Mouse (Mus musculus): ENCODE measurements around the gene Myh11. TPM values are rescaled to one million over a fixed set of nuclear protein-coding genes. Genes with fewer than 3 reads are reported as not detected.

Myh11 gene
- polyA plus RNA-seq, 1 experiment from 2014 or later = 245 TPM

GRCm38 (mm10) chr16:14178041-14178440 is 113.1 kb downstream of the Myh11 start:
- Histone ChIP-seq H3K4me2 (replicated peaks; ENCODE audit: low read depth) (no peak overlapping the region), H3K4me3 (ENCODE audit: low read depth, low read length) (no peak overlapping the region), H3K9me3 (ENCODE audit: control insufficient read depth, low read length) (no peaks in the 10 kb centered on the region), H3K36me3 (ENCODE audit: control insufficient read depth, insufficient read depth, low read length) (peaks cover 22% of the 10 kb centered on the region), H3K27me3 (ENCODE audit: control insufficient read depth, insufficient read depth, low read length) (no peaks in the 10 kb centered on the region), H3K27ac (replicated peaks) (no peak overlapping the region), H3K4me1 (replicated peaks; ENCODE audit: control insufficient read depth, insufficient read depth) (no peaks in the 10 kb centered on the region), H3K9ac (ENCODE audit: low read length) (no peak overlapping the region)
- ATAC-seq (ENCODE audit: low FRiP score, low TSS enrichment) (no peak; the same call in 1 of the 2 replicates), DNase-seq (ENCODE audit: low spot score) (no peak)
- TF ChIP-seq CTCF (IDR thresholded peaks at IDR 0.05; ENCODE audit: low read depth) (no peak), EP300 (optimal IDR thresholded peaks at IDR 0.05) (no peak)
- WGBS = 52% methylated on average over 3 of the region's 3 CpGs

GRCm38 (mm10) chr16:14169706-14170105 is 121.5 kb downstream of the Myh11 start:
- WGBS = 96% methylated on average over 1 of the region's 1 CpGs
- H3K27me3 ChIP-seq (ENCODE audit: control insufficient read depth, insufficient read depth, low read length) = no peaks in the 10 kb centered on the region
- H3K4me3 ChIP-seq (ENCODE audit: low read depth, low read length) = no peak overlapping the region
- ATAC-seq (ENCODE audit: low FRiP score, low TSS enrichment) = no peak
- peaks cover 23% of the 10 kb centered on the region for H3K36me3 ChIP-seq (ENCODE audit: control insufficient read depth, insufficient read depth, low read length)
- no peak overlapping the region for H3K27ac ChIP-seq (replicated peaks)
- no peak overlapping the region for H3K4me2 ChIP-seq (replicated peaks; ENCODE audit: low read depth)
- no peak for DNase-seq (ENCODE audit: low spot score)
- H3K9ac ChIP-seq (ENCODE audit: low read length) = no peak overlapping the region
- H3K9me3 ChIP-seq (ENCODE audit: control insufficient read depth, low read length) = no peaks in the 10 kb centered on the region
- no peak for TF ChIP-seq CTCF (IDR thresholded peaks at IDR 0.05; ENCODE audit: low read depth)
- TF ChIP-seq EP300 (optimal IDR thresholded peaks at IDR 0.05) = no peak
- no peaks in the 10 kb centered on the region for H3K4me1 ChIP-seq (replicated peaks; ENCODE audit: control insufficient read depth, insufficient read depth)

DNA sequence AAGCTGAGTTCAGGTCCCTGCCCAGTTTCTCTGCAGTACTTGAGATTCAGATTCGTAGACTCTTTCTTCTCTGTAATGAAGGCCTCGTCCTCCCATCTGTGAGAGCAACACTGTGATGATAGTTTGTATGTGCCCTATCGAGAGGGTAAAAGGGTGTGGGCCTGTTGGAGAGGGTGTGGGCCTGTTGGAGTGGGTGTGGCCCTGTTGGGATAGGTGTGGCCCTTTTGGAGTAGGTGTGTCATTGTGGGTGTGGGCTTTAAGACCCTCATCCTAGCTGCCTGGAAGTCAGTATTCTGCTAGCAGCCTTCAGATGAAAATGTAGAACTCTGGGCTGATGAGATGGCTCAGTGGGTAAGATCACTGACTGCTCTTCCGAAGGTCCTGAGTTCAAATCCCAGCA is 124.7 kb downstream of the Myh11 start:
- Histone ChIP-seq H3K27me3 (ENCODE audit: control insufficient read depth, insufficient read depth, low read length) (no peaks in the 10 kb centered on the region), H3K4me3 (ENCODE audit: low read depth, low read length) (no peak overlapping the region), H3K4me2 (replicated peaks; ENCODE audit: low read depth) (no peak overlapping the region), H3K9ac (ENCODE audit: low read length) (no peak overlapping the region), H3K27ac (replicated peaks) (no peak overlapping the region), H3K4me1 (replicated peaks; ENCODE audit: control insufficient read depth, insufficient read depth) (no peaks in the 10 kb centered on the region), H3K9me3 (ENCODE audit: control insufficient read depth, low read length) (no peaks in the 10 kb centered on the region), H3K36me3 (ENCODE audit: control insufficient read depth, insufficient read depth, low read length) (peaks cover 17% of the 10 kb centered on the region)
- no peak for DNase-seq (ENCODE audit: low spot score)
- WGBS = 80% methylated on average over 4 of the region's 4 CpGs
- TF ChIP-seq EP300 (optimal IDR thresholded peaks at IDR 0.05) = no peak
- no peak for TF ChIP-seq CTCF (IDR thresholded peaks at IDR 0.05; ENCODE audit: low read depth)
- no peak for ATAC-seq (ENCODE audit: low FRiP score, low TSS enrichment)

DNA sequence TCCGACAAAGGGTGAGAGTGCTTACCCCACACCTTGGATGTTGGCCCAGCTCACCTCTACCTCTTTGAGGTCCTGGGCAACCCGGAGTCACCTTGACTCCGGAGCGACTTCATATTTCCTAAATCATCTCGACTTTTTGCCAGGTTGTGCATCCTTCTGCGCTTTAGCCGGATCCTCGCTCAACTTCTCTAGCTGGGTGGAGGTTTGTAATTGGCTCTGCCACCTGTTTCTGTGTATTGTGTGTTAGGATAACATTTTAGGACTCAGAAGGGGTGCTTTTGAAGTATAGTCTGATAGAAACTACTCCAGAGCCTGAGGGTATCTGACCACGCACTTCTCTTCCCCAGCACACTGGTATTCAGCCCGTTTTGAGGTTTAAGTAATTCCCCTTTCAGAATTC is 127.4 kb downstream of the Myh11 start:
- H3K9ac ChIP-seq (ENCODE audit: low read length) = peak overlapping the region; percentile 76
- no peaks in the 10 kb centered on the region for H3K4me1 ChIP-seq (replicated peaks; ENCODE audit: control insufficient read depth, insufficient read depth)
- H3K36me3 ChIP-seq (ENCODE audit: control insufficient read depth, insufficient read depth, low read length) = no peaks in the 10 kb centered on the region
- TF ChIP-seq CTCF (IDR thresholded peaks at IDR 0.05; ENCODE audit: low read depth) = no peak
- TF ChIP-seq EP300 (optimal IDR thresholded peaks at IDR 0.05) = no peak
- H3K27ac ChIP-seq (replicated peaks) = peak overlapping the region; percentile 82; the same call in 1 of the 2 replicates
- peak overlapping the region; percentile 69 for H3K4me3 ChIP-seq (ENCODE audit: low read depth, low read length)
- ATAC-seq (ENCODE audit: low FRiP score, low TSS enrichment) = no peak
- WGBS = 3% methylated on average over 10 of the region's 10 CpGs
- no peak for DNase-seq (ENCODE audit: low spot score)
- H3K9me3 ChIP-seq (ENCODE audit: control insufficient read depth, low read length) = no peaks in the 10 kb centered on the region
- peak overlapping the region; percentile 90 for H3K4me2 ChIP-seq (replicated peaks; ENCODE audit: low read depth)
- H3K27me3 ChIP-seq (ENCODE audit: control insufficient read depth, insufficient read depth, low read length) = no peaks in the 10 kb centered on the region

DNA sequence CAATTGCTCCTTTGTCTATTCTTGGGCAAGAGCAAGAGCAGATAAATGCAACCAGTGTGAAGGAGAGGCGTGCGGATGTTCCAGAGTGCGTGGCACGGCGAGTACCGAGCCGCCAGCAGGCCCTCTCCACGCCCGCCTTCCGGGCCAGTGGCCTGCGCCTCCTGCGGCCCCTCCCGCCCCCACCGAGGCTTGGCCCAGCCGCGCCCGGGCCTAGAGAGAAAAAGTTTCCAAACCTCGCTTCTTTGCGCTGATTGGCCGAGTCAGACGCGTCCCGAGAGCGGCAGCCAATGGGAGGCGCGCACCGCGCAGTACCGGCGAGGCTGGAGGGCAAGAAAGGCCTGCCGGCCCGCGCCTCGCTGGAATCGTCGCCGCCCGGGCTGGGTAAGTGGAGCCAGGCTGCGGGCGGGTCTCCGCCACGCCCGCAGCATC is 128.2 kb downstream of the Myh11 start, which contains the start of the genes Nde1 and Marf1:
Gene Nde1, plus strand, starts transcription at position 288 of the 429 bp plus-strand sequence.
Gene Marf1, minus strand, starts transcription at position 364 of the 429 bp plus-strand sequence.
- Histone ChIP-seq H3K9ac (ENCODE audit: low read length) (peak within 1 kb of the TSS; percentile 76), H3K27ac (replicated peaks) (peak within 1 kb of the TSS; percentile 82), H3K9me3 (ENCODE audit: control insufficient read depth, low read length) (no peaks in the 10 kb centered on the region), H3K36me3 (ENCODE audit: control insufficient read depth, insufficient read depth, low read length) (no peaks in the 10 kb centered on the region), H3K4me2 (replicated peaks; ENCODE audit: low read depth) (peak within 1 kb of the TSS; percentile 90), H3K4me1 (replicated peaks; ENCODE audit: control insufficient read depth, insufficient read depth) (no peaks in the 10 kb centered on the region), H3K4me3 (ENCODE audit: low read depth, low read length) (peak within 1 kb of the TSS; percentile 69), H3K27me3 (ENCODE audit: control insufficient read depth, insufficient read depth, low read length) (no peaks in the 10 kb centered on the region)
- ATAC-seq (ENCODE audit: low FRiP score, low TSS enrichment) (peak; percentile 85), DNase-seq (ENCODE audit: low spot score) (peak; percentile 94)
- WGBS = under 1% methylated on average over 43 of the region's 43 CpGs
- TF ChIP-seq CTCF (IDR thresholded peaks at IDR 0.05; ENCODE audit: low read depth) (no peak), EP300 (optimal IDR thresholded peaks at IDR 0.05) (no peak)

DNA sequence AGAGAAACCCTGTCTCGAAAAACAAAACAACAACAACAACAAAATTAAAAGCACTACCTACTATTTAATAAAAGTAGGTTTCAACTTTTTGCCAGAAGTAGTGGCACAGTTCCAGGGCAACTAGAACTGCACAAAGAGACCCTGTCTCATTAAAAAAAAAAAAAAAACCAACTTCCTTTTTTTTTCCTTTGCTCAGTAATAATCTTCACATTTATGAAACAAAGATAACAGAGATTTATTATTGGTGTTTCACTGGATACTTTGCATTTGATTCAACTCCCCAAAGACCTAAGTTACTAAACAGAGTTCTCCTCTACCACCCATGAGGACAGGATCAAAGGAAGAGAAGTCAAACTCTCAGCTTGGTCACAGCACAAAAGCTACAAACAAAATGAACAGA is 130.2 kb downstream of the Myh11 start:
- TF ChIP-seq CTCF (IDR thresholded peaks at IDR 0.05; ENCODE audit: low read depth) = no peak
- no peak for TF ChIP-seq EP300 (optimal IDR thresholded peaks at IDR 0.05)
- no peaks in the 10 kb centered on the region for H3K36me3 ChIP-seq (ENCODE audit: control insufficient read depth, insufficient read depth, low read length)
- H3K9me3 ChIP-seq (ENCODE audit: control insufficient read depth, low read length) = no peaks in the 10 kb centered on the region
- WGBS = 85% methylated on average over 1 of the region's 1 CpGs
- no peak overlapping the region for H3K27ac ChIP-seq (replicated peaks)
- ATAC-seq (ENCODE audit: low FRiP score, low TSS enrichment) = no peak
- H3K4me2 ChIP-seq (replicated peaks; ENCODE audit: low read depth) = no peak overlapping the region
- no peak overlapping the region for H3K4me3 ChIP-seq (ENCODE audit: low read depth, low read length)
- H3K4me1 ChIP-seq (replicated peaks; ENCODE audit: control insufficient read depth, insufficient read depth) = no peaks in the 10 kb centered on the region
- no peak for DNase-seq (ENCODE audit: low spot score)
- H3K9ac ChIP-seq (ENCODE audit: low read length) = no peak overlapping the region
- no peaks in the 10 kb centered on the region for H3K27me3 ChIP-seq (ENCODE audit: control insufficient read depth, insufficient read depth, low read length)
